ENCODE assay signal across 11 mouse cellular contexts in genomic region chr15:25669283-25670247, GRCm38 (mm10). TPM values are rescaled to one million over a fixed set of nuclear protein-coding genes. Genes with fewer than 3 reads are reported as not detected.
A peak's percentile ranks its signal among the peaks of the same experiment; 100 is the strongest.
DNase-seq lines count a peak whose midpoint lies in the region; ATAC-seq lines count a peak whose summit lies in the region.
"Had no signal": no experiment of that assay in that cellular context is flagged by ENCODE, and none has a peak within 500 bp of the region (broad histone marks: within the 10 kb centered on the region; RNA-seq: fewer than 3 reads in every experiment).

No protein-coding gene starts in this region.

- no peak for DNase-seq in forebrain, embryonic 10.5 days (ENCODE audit: extremely low spot score, low spot score)
- no peak for DNase-seq in kidney, postnatal 25 days
- DNase-seq in R1 (ENCODE audit: low read depth, low spot score): peak; percentile 53
- no peak for DNase-seq in layer of hippocampus, postnatal 10 days (ENCODE audit: low spot score in 2 of 2)
- DNase-seq in cerebellum, postnatal 25 days: no peak
- DNase-seq: thymus, postnatal 4 days had no signal

- 39% methylated on average over 16 of the region's 16 CpGs for WGBS in forebrain, embryonic 10.5 days
- 24% methylated on average over 16 of the region's 16 CpGs for whole genome bisulfite sequencing in forebrain, embryonic 16.5 days
- 33% methylated on average over 16 of the region's 16 CpGs for WGBS in kidney, embryonic 16.5 days
- WGBS in limb, embryonic 12.5 days: 35% methylated on average over 16 of the region's 16 CpGs

- peaks cover 54% of the 10 kb centered on the region for H3K4me1 ChIP-seq in forebrain, embryonic 10.5 days
- H3K4me1 ChIP-seq in forebrain, embryonic 16.5 days (replicated peaks; ENCODE audit: control insufficient read depth, insufficient read depth, low read length): peaks cover 16% of the 10 kb centered on the region
- peaks cover 29% of the 10 kb centered on the region for H3K4me1 ChIP-seq in kidney, embryonic 16.5 days (ENCODE audit: insufficient read depth, low read length)
- H3K4me1 ChIP-seq in limb, embryonic 12.5 days (replicated peaks): peaks cover 60% of the 10 kb centered on the region

- H3K4me2 ChIP-seq in forebrain, embryonic 16.5 days (ENCODE audit: low read length): no peak overlapping the region
- H3K4me2 ChIP-seq in kidney, embryonic 16.5 days (replicated peaks; ENCODE audit: low read depth, low read length): no peak overlapping the region
- H3K4me2 ChIP-seq in limb, embryonic 12.5 days: no peak overlapping the region
- H3K4me2 ChIP-seq: heart, embryonic 11.5 days; hindbrain, embryonic 15.5 days had no signal

- no peak overlapping the region for H3K9ac ChIP-seq in forebrain, embryonic 16.5 days (replicated peaks; ENCODE audit: low read depth, low read length)
- H3K9ac ChIP-seq in kidney, embryonic 16.5 days (replicated peaks; ENCODE audit: low read length): no peak overlapping the region
- H3K9ac ChIP-seq in limb, embryonic 12.5 days (replicated peaks): no peak overlapping the region
- H3K9ac ChIP-seq: hindbrain, embryonic 15.5 days had no signal

- ATAC-seq in forebrain, embryonic 16.5 days: no peak
- peak; percentile 33; the same call in 1 of the 2 replicates for ATAC-seq in kidney, embryonic 16.5 days (ENCODE audit: low FRiP score, low TSS enrichment)
- no peak for ATAC-seq in limb, embryonic 12.5 days (ENCODE audit: insufficient number of reproducible peaks, insufficient read depth, low FRiP score, low TSS enrichment, low read depth)

- peaks cover 86% of the 10 kb centered on the region for H3K27me3 ChIP-seq in forebrain, embryonic 10.5 days (ENCODE audit: poor library complexity, severe bottlenecking)
- no peaks in the 10 kb centered on the region; the same call in 1 of the 2 replicates for H3K27me3 ChIP-seq in forebrain, embryonic 16.5 days (replicated peaks; ENCODE audit: control insufficient read depth, insufficient read depth, low read length)
- H3K27me3 ChIP-seq in kidney, embryonic 16.5 days (ENCODE audit: insufficient read depth, low read length): no peaks in the 10 kb centered on the region
- no peaks in the 10 kb centered on the region for H3K27me3 ChIP-seq in limb, embryonic 12.5 days
- H3K27me3 ChIP-seq: hindbrain, embryonic 15.5 days had no signal

- H3K9me3 ChIP-seq in forebrain, embryonic 10.5 days: no peaks in the 10 kb centered on the region
- no peaks in the 10 kb centered on the region for H3K9me3 ChIP-seq in forebrain, embryonic 16.5 days (ENCODE audit: control insufficient read depth, low read length)
- H3K9me3 ChIP-seq in kidney, embryonic 16.5 days (ENCODE audit: low read length): no peaks in the 10 kb centered on the region
- H3K9me3 ChIP-seq in limb, embryonic 12.5 days: no peaks in the 10 kb centered on the region
- H3K9me3 ChIP-seq: hindbrain, embryonic 15.5 days had no signal

- H3K36me3 ChIP-seq in forebrain, embryonic 10.5 days (replicated peaks): peaks cover 13% of the 10 kb centered on the region
- H3K36me3 ChIP-seq in forebrain, embryonic 16.5 days (ENCODE audit: control insufficient read depth, insufficient read depth): no peaks in the 10 kb centered on the region
- H3K36me3 ChIP-seq in kidney, embryonic 16.5 days (ENCODE audit: insufficient read depth, low read length): peaks cover 14% of the 10 kb centered on the region
- peaks cover 28% of the 10 kb centered on the region for H3K36me3 ChIP-seq in limb, embryonic 12.5 days
- H3K36me3 ChIP-seq: hindbrain, embryonic 15.5 days had no signal

- 0 out of 2 replicates have a peak overlapping the region, but pooled peaks have one; percentile 2 for H3K27ac ChIP-seq in forebrain, embryonic 10.5 days
- no peak overlapping the region for H3K27ac ChIP-seq in forebrain, embryonic 16.5 days (ENCODE audit: low read length)
- peak overlapping the region; percentile 17; the same call in 1 of the 2 replicates for H3K27ac ChIP-seq in kidney, embryonic 16.5 days (ENCODE audit: low read length)
- H3K27ac ChIP-seq in limb, embryonic 12.5 days: peak overlapping the region; percentile 23; the same call in 1 of the 2 replicates
- H3K27ac ChIP-seq: hindbrain, embryonic 15.5 days had no signal

- H3K4me3 ChIP-seq in forebrain, embryonic 10.5 days: no peak overlapping the region
- H3K4me3 ChIP-seq in forebrain, embryonic 16.5 days (replicated peaks; ENCODE audit: low read length): no peak overlapping the region
- no peak overlapping the region for H3K4me3 ChIP-seq in kidney, embryonic 16.5 days (ENCODE audit: low read length)
- no peak overlapping the region for H3K4me3 ChIP-seq in limb, embryonic 12.5 days (replicated peaks)
- H3K4me3 ChIP-seq: hindbrain, embryonic 15.5 days had no signal

RNA-seq across cellular contexts. Expression of gene Myo10, which starts 47.2 kb away (rescaled TPM):
- 66.3 and 68.8 TPM in 2 replicates for polyA plus RNA-seq in forebrain, embryonic 10.5 days (2016; fragmentation: Nextera tagmentation; extraction: Ambion mirVana)
- polyA plus RNA-seq in forebrain, embryonic 16.5 days (2015; fragmentation: Nextera tagmentation; extraction: Ambion mirVana): 38.4 and 44.8 TPM in 2 replicates
- polyA plus RNA-seq in kidney, embryonic 16.5 days (2015; fragmentation: Nextera tagmentation; extraction: Ambion mirVana): 33.2 and 37.7 TPM in 2 replicates
- polyA plus RNA-seq in limb, embryonic 12.5 days (2016; fragmentation: Nextera tagmentation; extraction: Ambion mirVana): 42.1 and 42.5 TPM in 2 replicates
- total RNA-seq in layer of hippocampus, postnatal 10 days (2021): 10 to 100 TPM; 71.4 to 77.1 TPM
